Mouse (Mus musculus) layer of hippocampus, adult 9-10 months (tissue): ENCODE measurements around the gene Sapcd2.

Experiments used
- DNase-seq: peaks from one replicate; pipeline ENCODE4 v3.0.0; 2022; ENCODE audit warnings: low spot score

Gene Sapcd2

DNA sequence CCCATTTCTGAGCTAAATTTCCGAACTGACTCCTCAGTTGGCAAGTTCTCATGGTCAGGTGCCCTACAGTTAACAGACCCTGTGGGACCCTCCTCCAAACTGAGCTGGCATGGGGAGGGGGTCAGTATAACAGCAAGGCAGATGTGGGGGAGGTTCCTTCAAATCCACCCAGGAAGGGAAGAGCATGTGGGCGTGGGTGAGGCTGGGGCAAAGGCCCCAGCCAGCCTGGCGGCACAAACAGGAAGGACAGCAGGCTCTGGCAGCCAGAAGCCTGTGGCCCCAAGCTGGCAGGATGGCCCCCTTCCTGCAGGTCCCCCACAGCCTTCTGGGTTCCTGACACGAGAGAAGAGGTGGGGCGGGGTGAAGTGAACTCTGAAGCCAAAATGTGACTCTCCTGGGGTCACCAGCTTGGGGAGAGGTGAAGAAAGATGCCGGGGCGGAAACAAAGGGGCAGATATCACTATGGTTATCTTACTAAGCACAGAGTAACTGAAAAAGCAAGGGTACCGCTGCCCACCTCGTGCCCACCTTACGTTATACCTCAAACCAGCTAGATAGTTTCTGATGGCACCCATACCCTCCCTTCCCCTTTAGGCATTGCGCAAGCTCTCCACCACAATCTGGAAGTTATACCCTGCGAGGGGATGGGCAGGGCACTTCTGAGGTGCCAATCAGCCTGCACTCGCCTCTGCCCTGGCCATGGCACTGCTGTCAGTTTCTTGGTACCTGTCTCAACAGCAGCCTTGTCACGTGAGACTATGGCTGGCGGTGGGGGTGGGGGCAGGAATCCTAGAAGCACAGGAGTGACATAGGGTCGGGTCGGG lies 50.7 kb downstream of the Sapcd2 start, which contains the start of gene Fut7:
Fut7 (plus strand) TSS at position 681 of the 824 bp plus-strand sequence.
- no peak for DNase-seq

DNA sequence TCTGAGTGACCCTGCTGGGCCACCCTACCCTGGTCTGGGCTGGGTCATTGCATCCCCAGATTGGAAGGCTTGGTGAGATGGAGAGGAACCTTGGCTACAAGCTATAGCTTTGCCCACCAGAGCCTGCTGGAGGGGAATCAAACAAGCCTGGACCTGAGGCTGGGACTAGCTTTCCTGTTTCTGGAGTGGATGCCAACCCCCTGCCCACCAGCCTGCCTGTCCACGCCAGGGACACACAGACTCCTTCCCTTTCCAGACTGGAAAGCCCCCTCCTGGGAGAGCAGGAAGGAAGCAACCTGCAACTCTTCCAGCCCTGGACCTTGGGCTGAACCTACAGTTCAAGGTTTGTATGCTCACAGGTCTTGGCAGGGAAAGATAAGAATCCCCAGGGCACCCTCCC lies 51.5 kb downstream of the Sapcd2 start:
- no peak for DNase-seq

DNA sequence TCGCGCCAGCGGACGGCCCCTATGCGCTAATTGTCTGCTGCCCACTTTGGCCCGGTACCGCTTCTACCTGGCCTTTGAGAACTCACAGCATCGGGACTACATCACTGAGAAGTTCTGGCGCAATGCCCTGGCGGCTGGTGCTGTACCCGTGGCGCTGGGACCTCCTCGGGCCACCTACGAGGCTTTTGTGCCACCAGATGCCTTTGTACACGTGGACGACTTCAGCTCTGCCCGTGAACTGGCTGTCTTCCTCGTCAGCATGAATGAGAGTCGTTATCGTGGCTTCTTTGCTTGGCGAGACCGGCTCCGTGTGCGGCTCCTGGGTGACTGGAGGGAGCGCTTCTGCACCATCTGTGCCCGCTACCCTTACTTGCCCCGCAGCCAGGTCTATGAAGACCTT lies 53.4 kb downstream of the Sapcd2 start:
- no peak for DNase-seq

- DNase-seq = peak; percentile 33
Observed at GRCm38 (mm10) chr2:25426721-25427191, 54.6 kb downstream of the Sapcd2 start.

DNA sequence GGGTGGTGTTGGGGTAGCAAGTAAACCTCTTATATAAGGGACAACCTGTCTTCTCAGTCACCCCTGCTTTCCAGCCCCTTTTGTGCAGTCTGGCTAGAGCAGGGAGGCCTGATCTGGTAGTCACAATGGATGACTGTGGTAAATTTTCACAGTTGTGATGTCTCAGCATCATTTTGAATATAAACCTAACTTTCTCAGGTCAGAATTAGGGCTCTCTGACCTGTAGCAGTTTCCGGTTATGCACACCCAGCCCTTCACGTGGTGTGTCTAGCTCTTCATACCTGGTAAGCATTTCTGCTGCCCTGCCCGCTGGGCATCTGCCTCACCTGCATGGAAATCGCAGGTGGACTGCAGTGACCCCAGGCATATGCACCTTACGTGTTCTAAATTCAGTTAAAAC lies 55.1 kb downstream of the Sapcd2 start:
- DNase-seq = no peak
